Mouse (Mus musculus): ENCODE results near the gene Tpsg1.

Tpsg1 gene

GRCm38 (mm10) chr17:25407352-25407751 lies 38.3 kb downstream of the Tpsg1 start:
- no peak for DNase-seq (ENCODE audit: low read depth, low spot score)

- no peak for DNase-seq (ENCODE audit: low read depth, low spot score)
Measured at GRCm38 (mm10) chr17:25408302-25408999, 39.4 kb downstream of the Tpsg1 start.

GRCm38 (mm10) chr17:25409621-25410020 lies 40.5 kb downstream of the Tpsg1 start:
- no peak for DNase-seq (ENCODE audit: low read depth, low spot score)

- no peak for DNase-seq (ENCODE audit: low read depth, low spot score)
Measured at GRCm38 (mm10) chr17:25410180-25410579, 41.1 kb downstream of the Tpsg1 start.

- no peak for DNase-seq (ENCODE audit: low read depth, low spot score)
Measured at GRCm38 (mm10) chr17:25410786-25411185, 41.7 kb downstream of the Tpsg1 start.

- no peak for DNase-seq (ENCODE audit: low read depth, low spot score)
Measured at GRCm38 (mm10) chr17:25411251-25411650, 42.2 kb downstream of the Tpsg1 start.

GRCm38 (mm10) chr17:25414209-25414608 lies 45.1 kb downstream of the Tpsg1 start:
- DNase-seq (ENCODE audit: low read depth, low spot score) = no peak

GRCm38 (mm10) chr17:25414917-25415316 lies 45.8 kb downstream of the Tpsg1 start:
- DNase-seq (ENCODE audit: low read depth, low spot score) = no peak

GRCm38 (mm10) chr17:25415421-25415913 lies 46.4 kb downstream of the Tpsg1 start:
- no peak for DNase-seq (ENCODE audit: low read depth, low spot score)

- DNase-seq (ENCODE audit: low read depth, low spot score) = no peak
Measured at GRCm38 (mm10) chr17:25416219-25416618, 47.1 kb downstream of the Tpsg1 start.

GRCm38 (mm10) chr17:25417990-25418389 lies 48.9 kb downstream of the Tpsg1 start:
- DNase-seq (ENCODE audit: low read depth, low spot score) = no peak

GRCm38 (mm10) chr17:25418926-25419325 lies 49.9 kb downstream of the Tpsg1 start:
- no peak for DNase-seq (ENCODE audit: low read depth, low spot score)

- DNase-seq (ENCODE audit: low read depth, low spot score) = no peak
Measured at GRCm38 (mm10) chr17:25420998-25421397, 51.9 kb downstream of the Tpsg1 start.
